Mouse (Mus musculus): Measurements from ENCODE around the gene Gm8453. TPM values are rescaled to one million over a fixed set of nuclear protein-coding genes. Genes with fewer than 3 reads are reported as not detected.

Gm8453 gene
- not detected for polyA plus RNA-seq (2012; fragmentation: generic; extraction: Trizol)

DNA sequence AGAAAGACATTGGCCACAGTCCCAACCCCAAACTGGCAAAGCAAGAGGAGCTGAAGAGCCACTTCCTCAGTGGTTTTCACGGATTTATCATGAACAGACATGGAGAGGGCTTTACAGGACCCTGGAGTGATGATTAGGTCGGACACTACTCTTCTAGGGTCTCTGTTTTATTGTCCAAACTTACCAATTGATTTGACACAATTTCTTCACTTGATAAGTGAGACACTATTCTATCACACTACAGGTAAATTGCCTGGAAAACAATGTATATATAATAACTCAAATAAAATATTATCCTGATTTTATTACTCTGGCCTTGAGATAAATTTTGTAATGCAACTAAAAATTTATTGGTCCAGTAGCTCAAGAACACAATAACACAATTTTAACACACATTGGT, at the start of gene Gm8453:
Gm8453 (minus strand) TSS at position 101 of the 400 bp plus-strand sequence.

DNA sequence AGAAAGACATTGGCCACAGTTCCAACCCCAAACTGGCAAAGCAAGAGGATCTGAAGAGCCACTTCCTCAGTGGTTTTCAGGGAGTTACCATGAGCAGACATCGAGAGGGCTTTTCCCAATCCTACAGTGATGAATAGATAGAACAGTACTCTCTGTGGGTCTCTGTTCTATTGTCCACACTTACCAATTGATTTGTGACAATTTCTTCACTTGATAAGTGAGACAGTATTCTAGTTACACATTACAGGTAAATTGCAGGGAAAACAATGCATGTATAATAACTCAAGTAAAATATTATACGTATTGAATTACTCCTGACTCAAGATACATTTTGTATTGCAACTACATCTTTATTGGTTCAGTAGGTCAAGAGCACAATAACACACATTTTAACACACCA, 28.1 kb downstream of the Gm8453 start, which contains the start of gene Gm8653:
Gm8653 (minus strand) TSS at position 101 of the 400 bp plus-strand sequence.

DNA sequence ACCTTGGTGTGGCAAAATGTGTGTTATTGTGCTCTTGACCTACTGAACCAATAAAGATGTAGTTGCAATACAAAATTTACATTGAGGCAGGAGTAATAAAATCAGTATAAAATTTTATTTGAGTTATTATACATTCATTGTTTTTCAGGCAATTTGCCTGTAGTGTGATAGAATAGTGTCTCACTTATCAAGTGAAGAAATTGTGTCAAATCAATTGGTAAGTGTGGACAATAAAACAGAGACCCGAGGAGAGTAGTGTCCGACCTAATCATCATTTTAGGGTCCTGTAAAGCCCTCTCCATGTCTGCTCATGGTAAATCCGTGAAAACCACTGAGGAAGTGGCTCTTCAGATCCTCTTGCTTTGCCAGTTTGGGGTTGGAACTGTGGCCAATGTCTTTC, 40.2 kb downstream of the Gm8453 start, which contains the start of gene Vmn1r143:
Vmn1r143 (plus strand) TSS at position 301 of the 400 bp plus-strand sequence.

Other genes starting within 250 kb of the Gm8453 start
- not detected for gene Vmn1r137, start 234.9 kb downstream of the Gm8453 start, polyA plus RNA-seq (2012; fragmentation: generic; extraction: Trizol)
- gene Vmn1r138, start 200.6 kb downstream of the Gm8453 start, polyA plus RNA-seq (2012; fragmentation: generic; extraction: Trizol): not detected
- not detected for gene Gm6176, start 173.2 kb downstream of the Gm8453 start, polyA plus RNA-seq (2012; fragmentation: generic; extraction: Trizol)
- not detected for gene Vmn1r139, start 160.4 kb downstream of the Gm8453 start, polyA plus RNA-seq (2012; fragmentation: generic; extraction: Trizol)
- gene Gm16451, start 111.2 kb downstream of the Gm8453 start, polyA plus RNA-seq (2012; fragmentation: generic; extraction: Trizol): not detected
- not detected for gene Gm10666, start 94.7 kb downstream of the Gm8453 start, polyA plus RNA-seq (2012; fragmentation: generic; extraction: Trizol)
- gene Vmn1r142, start 65.4 kb downstream of the Gm8453 start, polyA plus RNA-seq (2012; fragmentation: generic; extraction: Trizol): not detected
- gene Vmn1r143, start 40.1 kb downstream of the Gm8453 start, polyA plus RNA-seq (2012; fragmentation: generic; extraction: Trizol): not detected
- not detected for gene Gm8653, start 28.2 kb downstream of the Gm8453 start, polyA plus RNA-seq (2012; fragmentation: generic; extraction: Trizol)
- not detected for gene Gm4187, start 100.2 kb upstream of the Gm8453 start, polyA plus RNA-seq (2012; fragmentation: generic; extraction: Trizol)
- not detected for gene Gm8660, start 141.6 kb upstream of the Gm8453 start, polyA plus RNA-seq (2012; fragmentation: generic; extraction: Trizol)
- gene Vmn1r148, start 184.1 kb upstream of the Gm8453 start, polyA plus RNA-seq (2012; fragmentation: generic; extraction: Trizol): not detected
- not detected for gene Vmn1r149, start 208.7 kb upstream of the Gm8453 start, polyA plus RNA-seq (2012; fragmentation: generic; extraction: Trizol)
- not detected for gene Gm10665, start 234.6 kb upstream of the Gm8453 start, polyA plus RNA-seq (2012; fragmentation: generic; extraction: Trizol)